Mouse (Mus musculus): Measurements from ENCODE around the gene Nudt17.

GRCm38 (mm10) chr3:96735200-96735599 lies 26.8 kb upstream of the Nudt17 start:
- no peak for TF ChIP-seq CTCF (conservative IDR thresholded peaks at IDR 0.05; ENCODE audit: low read length)
- no peak for TF ChIP-seq POU5F1 (IDR thresholded peaks at IDR 0.05; ENCODE audit: borderline replicate concordance, low read length)
